Mouse (Mus musculus) forebrain, embryonic 16.5 days (tissue): ENCODE measurements around the gene Lypd3. TPM values are rescaled to one million over a fixed set of nuclear protein-coding genes. Genes with fewer than 3 reads are reported as not detected.
"Not testable (repeated sequence)": the region's sequence is repeated elsewhere in the genome, so short reads cannot be mapped to it uniquely, and the experiment has no call there.

Source experiments
- ATAC-seq: fragments of 200-750 bp; cut with Nextera tagmentation; 2 replicates; pipeline ENCODE4 v1.8.0; 2017; ENCODE audit warnings: mild to moderate bottlenecking, moderate library complexity
- H3K27ac ChIP-seq: fragments of 300-500 bp; sonication (generic); 2 replicates; pipeline ENCODE4 v1.5.1; 2014; ENCODE audit warnings: low read length, control low read depth
- H3K27me3 ChIP-seq: fragments of 300-500 bp; sonication (generic); replicated peaks from 2 replicates; pipeline ENCODE4 v1.6.1; 2014; ENCODE audit warnings: low read length; ENCODE audit not compliant: control insufficient read depth, insufficient read depth
- H3K36me3 ChIP-seq: fragments of 300-500 bp; sonication (generic); 2 replicates; pipeline ENCODE4 v1.6.1; 2014; ENCODE audit not compliant: control insufficient read depth, insufficient read depth
- H3K4me1 ChIP-seq: fragments of 300-500 bp; sonication (generic); replicated peaks from 2 replicates; pipeline ENCODE4 v1.6.1; 2014; ENCODE audit warnings: low read length; ENCODE audit not compliant: control insufficient read depth, insufficient read depth
- H3K4me2 ChIP-seq: fragments of 300-500 bp; sonication (generic); 2 replicates; pipeline ENCODE4 v1.6.1; 2014; ENCODE audit warnings: mild to moderate bottlenecking, low read length, control low read depth
- H3K4me3 ChIP-seq: fragments of 300-500 bp; sonication (generic); replicated peaks from 2 replicates; pipeline ENCODE4 v1.5.1; 2014; ENCODE audit warnings: mild to moderate bottlenecking, low read length, control low read depth
- H3K9ac ChIP-seq: fragments of 300-500 bp; sonication (generic); replicated peaks from 2 replicates; pipeline ENCODE4 v1.6.1; 2014; ENCODE audit warnings: low read depth, low read length, control low read depth
- H3K9me3 ChIP-seq: fragments of 300-500 bp; sonication (generic); 2 replicates; pipeline ENCODE4 v1.6.1; 2016; ENCODE audit warnings: low read length; ENCODE audit not compliant: control insufficient read depth
- WGBS: fragments of 180-500 bp; shearing (Covaris S2); extraction: QIAGEN DNeasy Blood & Tissue Kit; methylation state at CpG from one replicate; pipeline ENCODE4 v1.1.7; 2014; 5-methylcytosine and 5-hydroxymethylcytosine counted together
- polyA plus RNA-seq: library from polyadenylated mRNA; unstranded; fragments of >200 nt; fragmentation: Nextera tagmentation; extraction: Ambion mirVana; gene quantifications from 2 replicates; pipeline ENCODE4 v1.2.1, GENCODE M21; 2015

Lypd3 gene
- polyA plus RNA-seq, 1 experiment from 2014 or later, result 0.29 TPM

DNA sequence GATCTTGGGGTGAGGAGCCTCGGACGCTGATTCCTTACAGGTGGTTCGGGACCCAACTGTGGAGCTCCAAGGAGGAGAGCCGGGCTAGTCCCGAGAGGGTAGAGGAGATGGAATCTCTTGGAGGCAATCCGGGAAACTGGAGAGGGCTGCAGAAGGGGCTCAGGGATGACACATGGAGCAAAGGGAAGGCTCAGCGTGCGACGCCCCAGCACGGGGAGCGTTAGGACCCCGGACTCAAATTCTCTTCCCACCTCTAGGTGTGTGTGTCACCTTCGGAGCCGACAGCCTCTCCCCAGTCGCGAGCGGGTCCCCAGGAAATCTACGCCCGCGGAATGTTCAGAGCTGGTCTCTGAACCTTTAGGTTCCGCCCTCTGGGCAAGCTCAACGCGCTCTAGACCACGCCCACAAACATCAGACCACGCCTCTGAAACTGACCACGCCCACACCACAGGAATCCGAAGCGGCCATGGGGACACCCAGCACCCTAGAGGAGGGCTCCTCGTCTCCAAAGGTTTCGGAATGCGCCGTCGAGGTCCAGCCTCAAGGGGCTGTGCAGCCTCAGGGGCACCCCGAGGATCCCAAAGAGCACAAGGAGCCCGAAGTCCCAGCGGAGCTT lies 25.4 kb upstream of the Lypd3 start:
- Histone ChIP-seq H3K27ac (no peak overlapping the region), H3K4me3 (peak overlapping the region; percentile 33), H3K4me2 (peak overlapping the region; percentile 49), H3K36me3 (no peaks in the 10 kb centered on the region), H3K4me1 (peaks cover 16% of the 10 kb centered on the region), H3K9me3 (no peaks in the 10 kb centered on the region), H3K27me3 (peaks cover 38% of the 10 kb centered on the region), H3K9ac (no peak overlapping the region)
- ATAC-seq, result no peak; the same call in 1 of the 2 replicates
- WGBS, result under 1% methylated on average over 36 of the region's 36 CpGs

DNA sequence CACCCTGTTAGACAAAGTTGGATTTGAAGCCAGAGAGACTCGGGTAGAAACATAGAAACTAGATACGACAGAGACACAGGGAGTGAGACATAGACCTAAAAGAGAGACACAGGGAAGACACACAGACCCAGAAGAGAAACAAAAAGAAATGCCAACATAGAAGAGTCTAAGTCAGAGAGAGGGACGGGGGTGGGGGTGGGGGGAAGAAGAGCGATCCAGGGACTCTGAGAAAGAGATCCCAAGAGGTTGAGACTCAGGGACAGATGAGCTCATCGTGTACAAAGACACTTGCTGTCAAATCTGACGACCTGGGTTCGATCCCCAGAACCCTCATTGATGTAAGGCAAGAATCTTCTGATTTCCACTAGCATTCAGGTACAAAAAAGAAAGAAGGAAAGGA lies 24.6 kb upstream of the Lypd3 start:
- Histone ChIP-seq H3K4me2 (peak overlapping the region; percentile 49), H3K9ac (no peak overlapping the region), H3K4me1 (peaks cover 16% of the 10 kb centered on the region), H3K36me3 (no peaks in the 10 kb centered on the region), H3K4me3 (no peak overlapping the region; the same call in 1 of the 2 replicates), H3K9me3 (no peaks in the 10 kb centered on the region), H3K27ac (no peak overlapping the region), H3K27me3 (peaks cover 38% of the 10 kb centered on the region)
- 16% methylated on average over 7 of the region's 7 CpGs for WGBS
- no peak for ATAC-seq

GRCm38 (mm10) chr7:24612308-24612910 lies 23.9 kb upstream of the Lypd3 start:
- H3K9me3 ChIP-seq, result no peaks in the 10 kb centered on the region
- 2% methylated on average over 27 of the region's 27 CpGs for WGBS

DNA sequence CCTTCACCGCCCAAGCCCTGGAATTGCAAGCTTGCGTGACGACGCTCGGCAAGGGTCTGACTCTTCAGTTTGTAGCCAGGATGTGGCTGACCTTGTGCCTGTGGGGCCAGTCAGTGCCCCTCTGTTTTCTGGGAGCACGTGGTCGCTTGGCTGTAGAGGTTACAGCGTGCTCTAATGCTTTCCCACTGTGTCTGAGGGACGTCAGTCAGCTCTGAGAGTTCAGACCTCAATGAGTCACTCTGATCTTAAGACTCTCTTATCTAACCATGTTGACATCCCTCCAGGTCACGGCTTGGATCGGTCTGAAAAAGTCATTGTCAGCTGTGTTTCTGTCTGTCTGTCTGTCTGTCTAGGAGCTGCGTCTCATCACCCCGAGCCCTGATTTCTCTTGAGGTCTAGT lies 21.5 kb upstream of the Lypd3 start:
- no peak overlapping the region for H3K4me2 ChIP-seq
- no peaks in the 10 kb centered on the region for H3K9me3 ChIP-seq
- H3K9ac ChIP-seq, result no peak overlapping the region
- 80% methylated on average over 13 of the region's 13 CpGs for WGBS
- ATAC-seq, result no peak
- H3K27ac ChIP-seq, result no peak overlapping the region
- no peak overlapping the region for H3K4me3 ChIP-seq
- peaks cover 16% of the 10 kb centered on the region for H3K4me1 ChIP-seq
- H3K36me3 ChIP-seq, result no peaks in the 10 kb centered on the region
- H3K27me3 ChIP-seq, result peaks cover 36% of the 10 kb centered on the region

More at GRCm38 (mm10) chr7:24612308-24612910, 23.9 kb upstream of the Lypd3 start:
- H3K4me3 ChIP-seq, result 0 out of 2 replicates have a peak overlapping the region, but pooled peaks have one; percentile 5
- peak overlapping the region; percentile 11; the same call in 1 of the 2 replicates for H3K4me2 ChIP-seq
- peaks cover 16% of the 10 kb centered on the region for H3K4me1 ChIP-seq
- H3K36me3 ChIP-seq, result no peaks in the 10 kb centered on the region
- peaks cover 38% of the 10 kb centered on the region for H3K27me3 ChIP-seq
- no peak overlapping the region for H3K9ac ChIP-seq
- H3K27ac ChIP-seq, result no peak overlapping the region
- no peak for ATAC-seq

GRCm38 (mm10) chr7:24617763-24618162 lies 18.6 kb upstream of the Lypd3 start:
- peaks cover 10% of the 10 kb centered on the region for H3K27me3 ChIP-seq
- 82% methylated on average over 8 of the region's 8 CpGs for WGBS
- H3K9me3 ChIP-seq, result no peaks in the 10 kb centered on the region
- H3K9ac ChIP-seq, result no peak overlapping the region
- no peak for ATAC-seq
- no peak overlapping the region for H3K4me2 ChIP-seq
- H3K36me3 ChIP-seq, result no peaks in the 10 kb centered on the region
- no peaks in the 10 kb centered on the region for H3K4me1 ChIP-seq
- H3K27ac ChIP-seq, result no peak overlapping the region
- no peak overlapping the region for H3K4me3 ChIP-seq

- H3K4me3 ChIP-seq, H3K27me3 ChIP-seq, H3K36me3 ChIP-seq, H3K4me2 ChIP-seq, H3K27ac ChIP-seq, ATAC-seq, H3K9ac ChIP-seq, H3K4me1 ChIP-seq, H3K9me3 ChIP-seq: not testable (repeated sequence)
- whole genome bisulfite sequencing, result 91% methylated on average over 8 of the region's 8 CpGs
Measured at GRCm38 (mm10) chr7:24618374-24618773, 18.0 kb upstream of the Lypd3 start.

DNA sequence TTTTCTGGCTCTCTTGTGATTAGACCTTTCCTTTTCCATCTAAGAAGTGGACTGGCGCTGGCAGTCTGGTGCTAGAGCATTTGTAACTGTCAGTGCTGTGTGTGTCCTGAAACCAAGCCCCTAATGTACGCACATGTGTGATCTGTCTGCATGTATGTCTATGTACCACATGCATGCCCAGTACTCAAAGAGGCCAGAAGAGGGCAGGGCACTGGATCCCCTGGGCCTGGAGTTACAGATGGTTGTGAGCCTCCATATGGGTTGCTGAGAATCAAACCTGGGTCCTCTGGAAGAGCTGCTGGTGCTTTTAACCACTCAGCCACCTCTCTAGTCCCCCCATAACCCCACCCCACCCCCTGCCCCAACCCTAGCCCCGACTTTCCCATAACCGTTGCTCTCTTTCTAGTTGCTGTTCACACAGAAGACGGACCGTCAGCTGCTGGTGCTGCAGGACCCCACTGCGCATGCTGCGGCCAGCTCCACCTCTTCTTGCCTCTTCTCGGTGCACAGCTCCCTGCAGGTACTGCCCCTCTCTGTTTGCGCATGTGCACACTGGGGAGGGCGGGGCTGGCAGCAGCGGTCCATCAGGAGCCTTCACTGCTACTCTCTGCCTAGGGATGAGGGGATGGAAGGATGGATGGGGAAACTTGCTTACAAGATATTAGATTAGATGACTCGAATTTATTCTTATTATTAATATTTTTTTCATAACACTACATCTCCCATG lies 16.5 kb upstream of the Lypd3 start:
- Histone ChIP-seq H3K9ac (no peak overlapping the region), H3K36me3 (no peaks in the 10 kb centered on the region), H3K27me3 (no peaks in the 10 kb centered on the region), H3K4me2 (no peak overlapping the region), H3K4me1 (no peaks in the 10 kb centered on the region), H3K9me3 (no peaks in the 10 kb centered on the region), H3K27ac (no peak overlapping the region), H3K4me3 (no peak overlapping the region)
- 52% methylated on average over 13 of the region's 13 CpGs for WGBS
- no peak for ATAC-seq

- no peak for ATAC-seq
- H3K9ac ChIP-seq, result no peak overlapping the region
- WGBS, result 85% methylated on average over 3 of the region's 3 CpGs
Measured at GRCm38 (mm10) chr7:24621193-24621592, 15.2 kb upstream of the Lypd3 start.

DNA sequence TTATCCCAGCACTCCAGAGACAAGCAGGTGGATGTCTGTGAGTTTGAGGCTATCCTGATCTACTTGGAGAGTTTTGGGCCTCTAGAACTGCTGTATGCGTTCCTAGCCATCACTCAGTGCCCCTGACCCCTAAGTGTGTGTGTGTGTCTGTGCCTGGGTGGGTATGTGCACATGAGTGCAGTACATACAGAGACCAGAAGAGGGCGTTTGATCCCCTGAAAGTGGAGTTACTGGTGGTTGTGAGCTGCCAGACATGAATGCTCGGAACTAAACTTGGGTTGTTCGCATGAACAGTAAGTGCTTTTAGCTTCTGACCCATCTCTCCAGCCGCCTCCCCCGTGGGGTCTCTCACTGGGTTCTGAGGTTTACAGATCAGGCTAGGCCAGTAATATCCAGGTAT lies 13.4 kb upstream of the Lypd3 start:
- no peak for ATAC-seq
- no peak overlapping the region for H3K4me2 ChIP-seq
- H3K9ac ChIP-seq, result no peak overlapping the region
- no peaks in the 10 kb centered on the region for H3K36me3 ChIP-seq
- no peaks in the 10 kb centered on the region for H3K9me3 ChIP-seq
- no peaks in the 10 kb centered on the region for H3K4me1 ChIP-seq
- 83% methylated on average over 6 of the region's 6 CpGs for WGBS
- H3K27ac ChIP-seq, result no peak overlapping the region
- no peaks in the 10 kb centered on the region for H3K27me3 ChIP-seq
- no peak overlapping the region for H3K4me3 ChIP-seq

More at GRCm38 (mm10) chr7:24621193-24621592, 15.2 kb upstream of the Lypd3 start:
- no peak overlapping the region for H3K4me2 ChIP-seq
- H3K27ac ChIP-seq, result no peak overlapping the region
- H3K36me3 ChIP-seq, result no peaks in the 10 kb centered on the region
- no peaks in the 10 kb centered on the region for H3K9me3 ChIP-seq
- no peak overlapping the region for H3K4me3 ChIP-seq
- no peaks in the 10 kb centered on the region for H3K27me3 ChIP-seq
- no peaks in the 10 kb centered on the region for H3K4me1 ChIP-seq
